Mouse (Mus musculus): ENCODE data around the gene Mus81. TPM values are rescaled to one million over a fixed set of nuclear protein-coding genes. Genes with fewer than 3 reads are reported as not detected.

The Mus81 gene
- polyA plus RNA-seq (2017; shearing (Covaris generic)) = 24.6 TPM

GRCm38 (mm10) chr19:5487768-5488550 is at the start of gene Mus81:
TSS of gene Mus81 (minus strand) at chr19:5488402.

GRCm38 (mm10) chr19:5510031-5511026 is 22.1 kb upstream of the Mus81 start, which contains the start of gene Snx32:
TSS of gene Snx32 (minus strand) at chr19:5510538.

GRCm38 (mm10) chr19:5503687-5504086 is 15.5 kb upstream of the Mus81 start, which contains the start of gene 1700020D05Rik:
TSS of gene 1700020D05Rik (minus strand) at chr19:5503787.

GRCm38 (mm10) chr19:5490313-5490897 is 2.2 kb upstream of the Mus81 start, which contains the start of gene Cfl1:
TSS of gene Cfl1 (plus strand) at chr19:5490455.

GRCm38 (mm10) chr19:5473720-5474119 is 14.5 kb downstream of the Mus81 start, which contains the start of gene Efemp2:
TSS of gene Efemp2 (plus strand) at chr19:5473954.

GRCm38 (mm10) chr19:5468374-5468773 is 19.8 kb downstream of the Mus81 start, which contains the start of gene Ctsw:
TSS of gene Ctsw (minus strand) at chr19:5468507.

GRCm38 (mm10) chr19:5460465-5460911 is 27.7 kb downstream of the Mus81 start, which contains the start of gene Fibp:
TSS of gene Fibp (plus strand) at chr19:5460615.

GRCm38 (mm10) chr19:5457746-5458442 is 30.3 kb downstream of the Mus81 start, which contains the start of gene Ccdc85b:
TSS of gene Ccdc85b (minus strand) at chr19:5457894.

GRCm38 (mm10) chr19:5447515-5448353 is 40.5 kb downstream of the Mus81 start, which contains the start of gene Fosl1:
TSS of gene Fosl1 (plus strand) at chr19:5447547.

Other genes with a start within 250 kb of the Mus81 start
- 95.2 TPM for gene Pacs1, start 215.3 kb downstream of the Mus81 start, polyA plus RNA-seq (2017; shearing (Covaris generic))
- gene Sf3b2, start 192.9 kb downstream of the Mus81 start, polyA plus RNA-seq (2017; shearing (Covaris generic)) = 294 TPM
- not detected for gene Gal3st3, start 190.1 kb downstream of the Mus81 start, polyA plus RNA-seq (2017; shearing (Covaris generic))
- not detected for gene Catsper1, start 152.7 kb downstream of the Mus81 start, polyA plus RNA-seq (2017; shearing (Covaris generic))
- 0.65 TPM for gene Cst6, start 138.8 kb downstream of the Mus81 start, polyA plus RNA-seq (2017; shearing (Covaris generic))
- gene Eif1ad, start 121.7 kb downstream of the Mus81 start, polyA plus RNA-seq (2017; shearing (Covaris generic)) = 35.1 TPM
- 156 TPM for gene Banf1, start 121.2 kb downstream of the Mus81 start, polyA plus RNA-seq (2017; shearing (Covaris generic))
- gene Sart1, start 99.7 kb downstream of the Mus81 start, polyA plus RNA-seq (2017; shearing (Covaris generic)) = 218 TPM
- not detected for gene Tsga10ip, start 85.9 kb downstream of the Mus81 start, polyA plus RNA-seq (2017; shearing (Covaris generic))
- 175 TPM for gene Drap1, start 63.4 kb downstream of the Mus81 start, polyA plus RNA-seq (2017; shearing (Covaris generic))
- 24.5 TPM for gene AI837181, start 63.3 kb downstream of the Mus81 start, polyA plus RNA-seq (2017; shearing (Covaris generic))
- gene Fosl1, start 40.9 kb downstream of the Mus81 start, polyA plus RNA-seq (2017; shearing (Covaris generic)) = 0.77 TPM
- gene Ccdc85b, start 30.5 kb downstream of the Mus81 start, polyA plus RNA-seq (2017; shearing (Covaris generic)) = 4.4 TPM
- gene Fibp, start 27.8 kb downstream of the Mus81 start, polyA plus RNA-seq (2017; shearing (Covaris generic)) = 68.1 TPM
- 191 TPM for gene Ctsw, start 19.9 kb downstream of the Mus81 start, polyA plus RNA-seq (2017; shearing (Covaris generic))
- gene Efemp2, start 14.4 kb downstream of the Mus81 start, polyA plus RNA-seq (2017; shearing (Covaris generic)) = 0.86 TPM
- 2,701 TPM for gene Cfl1, start 2.1 kb upstream of the Mus81 start, polyA plus RNA-seq (2017; shearing (Covaris generic))
- not detected for gene 1700020D05Rik, start 15.4 kb upstream of the Mus81 start, polyA plus RNA-seq (2017; shearing (Covaris generic))
- gene Snx32, start 22.1 kb upstream of the Mus81 start, polyA plus RNA-seq (2017; shearing (Covaris generic)) = 3.8 TPM
- gene Ovol1, start 72.2 kb upstream of the Mus81 start, polyA plus RNA-seq (2017; shearing (Covaris generic)) = not detected
- 8.2 TPM for gene Ap5b1, start 79.6 kb upstream of the Mus81 start, polyA plus RNA-seq (2017; shearing (Covaris generic))
- 84.3 TPM for gene Rnaseh2c, start 113.5 kb upstream of the Mus81 start, polyA plus RNA-seq (2017; shearing (Covaris generic))
- 66.5 TPM for gene Kat5, start 121.8 kb upstream of the Mus81 start, polyA plus RNA-seq (2017; shearing (Covaris generic))
- gene Rela, start 149.1 kb upstream of the Mus81 start, polyA plus RNA-seq (2017; shearing (Covaris generic)) = 279 TPM
- gene Sipa1, start 175.3 kb upstream of the Mus81 start, polyA plus RNA-seq (2017; shearing (Covaris generic)) = 174 TPM
- 58.1 TPM for gene Map3k11, start 200.3 kb upstream of the Mus81 start, polyA plus RNA-seq (2017; shearing (Covaris generic))
- gene Pcnx3, start 200.5 kb upstream of the Mus81 start, polyA plus RNA-seq (2017; shearing (Covaris generic)) = 45.2 TPM
- gene Kcnk7, start 216.0 kb upstream of the Mus81 start, polyA plus RNA-seq (2017; shearing (Covaris generic)) = 2.7 TPM
- gene Ehbp1l1, start 237.9 kb upstream of the Mus81 start, polyA plus RNA-seq (2017; shearing (Covaris generic)) = 44.6 TPM
- gene Fam89b, start 241.3 kb upstream of the Mus81 start, polyA plus RNA-seq (2017; shearing (Covaris generic)) = 73.6 TPM

Data from effector memory CD4-positive, alpha-beta T cell, adult 5 months (primary cell).